Mouse (Mus musculus) kidney, adult 11 months (tissue): ENCODE measurements around the gene Pus3.

Experiments used
- DNase-seq: peaks from one replicate; pipeline ENCODE4 v3.0.0; 2022

Pus3 gene

GRCm38 (mm10) chr9:35558257-35559008 lies at the start of gene Pus3, which contains the start of gene Ddx25:
Gene Pus3, plus strand, starts transcription at chr9:35558595.
Gene Ddx25, minus strand, starts transcription at chr9:35558528.
- peak; percentile 6 for DNase-seq

- DNase-seq = no peak
These were observed 44.5 kb upstream of the Pus3 start for GRCm38 (mm10) chr9:35513900-35514299.

GRCm38 (mm10) chr9:35516182-35516581 lies 42.2 kb upstream of the Pus3 start:
- DNase-seq = no peak

GRCm38 (mm10) chr9:35516711-35517110 lies 41.7 kb upstream of the Pus3 start:
- DNase-seq = no peak

- no peak for DNase-seq
These were observed 40.2 kb upstream of the Pus3 start, which contains the start of gene Gm1113 for GRCm38 (mm10) chr9:35518169-35518568. Gene Gm1113, minus strand, starts transcription at chr9:35518269.

GRCm38 (mm10) chr9:35520631-35521348 lies 37.6 kb upstream of the Pus3 start:
- no peak for DNase-seq

GRCm38 (mm10) chr9:35522241-35522640 lies 36.2 kb upstream of the Pus3 start:
- no peak for DNase-seq

- DNase-seq = no peak
These were observed 35.4 kb upstream of the Pus3 start for GRCm38 (mm10) chr9:35522821-35523515.

GRCm38 (mm10) chr9:35523541-35523940 lies 34.9 kb upstream of the Pus3 start:
- DNase-seq = no peak

- peak; percentile 43 for DNase-seq
These were observed 34.4 kb upstream of the Pus3 start for GRCm38 (mm10) chr9:35523941-35524411.

- no peak for DNase-seq
These were observed 29.3 kb upstream of the Pus3 start for GRCm38 (mm10) chr9:35529141-35529540.

GRCm38 (mm10) chr9:35529796-35530195 lies 28.6 kb upstream of the Pus3 start:
- no peak for DNase-seq

GRCm38 (mm10) chr9:35533266-35533665 lies 25.1 kb upstream of the Pus3 start:
- no peak for DNase-seq

GRCm38 (mm10) chr9:35535110-35535509 lies 23.3 kb upstream of the Pus3 start:
- DNase-seq = no peak

GRCm38 (mm10) chr9:35535876-35536275 lies 22.5 kb upstream of the Pus3 start:
- DNase-seq = no peak

- no peak for DNase-seq
These were observed 19.2 kb upstream of the Pus3 start for GRCm38 (mm10) chr9:35539001-35539750.

- no peak for DNase-seq
These were observed 17.4 kb upstream of the Pus3 start for GRCm38 (mm10) chr9:35541024-35541423.

- DNase-seq = peak; percentile 40
These were observed 16.9 kb upstream of the Pus3 start for GRCm38 (mm10) chr9:35541488-35541887.

GRCm38 (mm10) chr9:35541941-35542340 lies 16.5 kb upstream of the Pus3 start:
- DNase-seq = no peak

GRCm38 (mm10) chr9:35543099-35543860 lies 15.1 kb upstream of the Pus3 start:
- DNase-seq = no peak

GRCm38 (mm10) chr9:35544666-35545065 lies 13.7 kb upstream of the Pus3 start:
- no peak for DNase-seq

GRCm38 (mm10) chr9:35545704-35546103 lies 12.7 kb upstream of the Pus3 start:
- DNase-seq = no peak
